Mouse (Mus musculus) cortical plate, adult 2 months (tissue): ENCODE results near the gene Gm21425. TPM values are rescaled to one million over a fixed set of nuclear protein-coding genes. Genes with fewer than 3 reads are reported as not detected.
"Not testable (repeated sequence)": the region's sequence is repeated elsewhere in the genome, so short reads cannot be mapped to it uniquely, and the experiment has no call there.

Experiments used
- H3K27ac ChIP-seq: fragments of 200-500 bp; 2 replicates; pipeline ENCODE4 v1.5.1; 2012; ENCODE audit warnings: low read length, control low read depth, inconsistent platforms; ENCODE audit not compliant: insufficient read depth
- H3K4me1 ChIP-seq: fragments of 200-500 bp; 2 replicates; pipeline ENCODE4 v1.6.1; 2011; ENCODE audit warnings: low read length; ENCODE audit not compliant: control insufficient read depth, insufficient read depth
- H3K4me3 ChIP-seq: fragments of 200-500 bp; 2 replicates; pipeline ENCODE4 v1.5.1; 2011; ENCODE audit warnings: mild to moderate bottlenecking, low read length, control low read depth; ENCODE audit not compliant: insufficient read depth
- polyA plus RNA-seq: library from polyadenylated mRNA; depleted of rRNA; stranded (reverse); fragments of >200 nt; gene quantifications from 2 replicates; pipeline ENCODE4 v1.2.3, GENCODE M21; 2012; rRNA removed

Gm21425 gene
- polyA plus RNA-seq, result not detected in 2 replicates

- not testable (repeated sequence) for H3K4me1 ChIP-seq, H3K27ac ChIP-seq, H3K4me3 ChIP-seq
Observed at GRCm38 (mm10) chrY:13161668-13162067, at the start of gene Gm21425. Gene Gm21425 (plus strand): TSS chrY:13161968.

GRCm38 (mm10) chrY:13133392-13133791 lies 28.4 kb upstream of the Gm21425 start, which contains the start of gene Gm21891:
Gene Gm21891 (minus strand): TSS chrY:13133492.
- H3K27ac ChIP-seq, H3K4me3 ChIP-seq, H3K4me1 ChIP-seq: not testable (repeated sequence)

Other genes starting within 250 kb of the Gm21425 start
- not detected in 2 replicates for gene Gm20807, start 119.1 kb upstream of the Gm21425 start, polyA plus RNA-seq
- not detected in 2 replicates for gene Gm21891, start 28.5 kb upstream of the Gm21425 start, polyA plus RNA-seq
- not detected in 2 replicates for gene Gm21828, start 62.0 kb downstream of the Gm21425 start, polyA plus RNA-seq
- not detected in 2 replicates for gene Gm21440, start 90.4 kb downstream of the Gm21425 start, polyA plus RNA-seq
- not detected in 2 replicates for gene Gm21454, start 90.5 kb downstream of the Gm21425 start, polyA plus RNA-seq
- gene Gm21725, start 187.1 kb downstream of the Gm21425 start, polyA plus RNA-seq, result not detected in 2 replicates